Mouse (Mus musculus): ENCODE results near the gene Ttll11.

GRCm38 (mm10) chr2:35825157-35825556 is 154.6 kb downstream of the Ttll11 start:
- TF ChIP-seq CTCF (IDR thresholded peaks at IDR 0.05; ENCODE audit: extremely low read depth, insufficient read length, insufficient replicate concordance, low read depth, low read length) (no peak), POLR2A (IDR thresholded peaks at IDR 0.05; ENCODE audit: low read depth, low read length) (no peak)
